Mouse (Mus musculus) left cerebral cortex, postnatal 14 days (tissue): Measurements from ENCODE around the gene Itga9. TPM values are rescaled to one million over a fixed set of nuclear protein-coding genes. Genes with fewer than 3 reads are reported as not detected.

Experiments
- DNase-seq, 2 experiments: peaks; one replicate each; pipeline ENCODE4 v3.0.0; 2021 to 2022; ENCODE audit warnings: low spot score in 2 of 2, mixed read lengths in 1 of 2
- intact Hi-C: fragments of 180-260 bp; cut with DNase I; formaldehyde crosslinking; loops from one replicate; pipeline ENCODE4 v1.15.1; 2025
- total RNA-seq, 2 experiments: library from RNA; stranded (reverse); gene quantifications; 2 replicates each; pipeline ENCODE4 v1.2.3; 2021

Gene Itga9
- total RNA-seq, 2 experiments from 2014 or later: 7.3 to 8.9 TPM

DNA sequence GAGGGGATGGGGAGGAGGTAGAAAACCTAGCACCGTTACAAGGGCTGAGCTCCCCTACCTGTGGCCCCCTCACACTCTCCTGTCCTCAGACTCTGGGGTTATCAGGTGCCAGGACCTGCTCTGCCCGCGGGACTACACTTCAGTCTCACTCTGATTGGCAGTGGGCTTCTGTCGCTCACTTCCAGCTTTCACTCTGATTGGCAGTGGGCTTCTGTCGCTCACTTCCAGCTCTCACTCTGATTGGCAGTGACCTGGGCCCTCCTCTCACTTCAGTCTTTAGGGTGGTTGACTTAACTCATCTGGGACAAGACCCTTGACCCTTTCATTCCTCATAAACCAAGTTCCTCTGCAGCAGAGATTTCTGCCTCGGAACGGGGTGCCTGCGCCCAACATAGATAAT is 226.9 kb downstream of the Itga9 start:
- DNase-seq: no peak
- intact Hi-C loops: no loop called here

GRCm38 (mm10) chr9:118838910-118839667 is 232.6 kb downstream of the Itga9 start:
- no peak for DNase-seq
- intact Hi-C loops: no loop called here

GRCm38 (mm10) chr9:118841247-118841646 is 234.8 kb downstream of the Itga9 start:
- peak; percentile 36 to 68 for DNase-seq
- intact Hi-C loops: no loop called here

- DNase-seq: no peak
- intact Hi-C loops: no loop called here
These were observed 235.5 kb downstream of the Itga9 start for GRCm38 (mm10) chr9:118841907-118842432.

DNA sequence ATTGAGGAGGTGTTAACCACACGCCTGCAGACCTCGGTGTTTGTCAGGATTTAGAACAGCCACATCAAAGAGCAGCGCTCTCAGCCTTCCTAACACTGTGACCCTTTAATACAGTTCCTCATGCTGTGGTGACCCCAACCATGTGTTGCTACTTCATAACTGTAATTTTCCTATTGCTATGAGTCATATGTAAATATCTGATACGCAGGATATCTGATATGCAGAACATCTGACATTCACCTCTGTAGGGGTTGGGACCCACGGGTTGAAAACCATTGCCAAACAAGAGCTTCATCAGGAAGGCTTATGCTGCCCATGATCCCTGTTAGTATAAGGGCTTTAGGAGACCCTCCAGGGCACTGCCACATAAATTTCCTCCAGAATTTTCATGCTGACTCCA is 237.2 kb downstream of the Itga9 start:
- intact Hi-C loops: no loop called here
- DNase-seq: no peak

DNA sequence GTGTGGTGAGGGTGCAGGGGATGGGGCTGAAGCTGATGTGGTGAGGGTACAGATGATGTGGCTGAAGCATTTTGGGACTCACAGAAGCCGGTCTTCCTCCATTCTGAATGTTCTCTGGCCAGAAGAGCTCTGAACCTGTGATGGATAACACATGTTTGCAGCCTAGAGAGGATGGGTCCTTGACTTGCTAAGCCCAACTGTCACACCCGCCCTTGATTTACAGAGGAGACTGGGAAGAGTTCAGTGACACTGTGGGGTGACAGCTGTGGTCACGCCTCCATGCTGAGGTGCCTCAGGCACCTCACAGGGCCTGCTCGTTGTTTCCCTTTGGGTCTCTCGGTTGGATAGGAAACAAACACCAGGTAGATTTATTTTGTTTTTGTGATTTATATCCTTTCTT is 238.5 kb downstream of the Itga9 start:
- intact Hi-C loops: no loop called here
- no peak for DNase-seq

- intact Hi-C loops: no loop called here
- DNase-seq: no peak
These were observed 240.3 kb downstream of the Itga9 start for GRCm38 (mm10) chr9:118846766-118847165.

GRCm38 (mm10) chr9:118856665-118857064 is 250.2 kb downstream of the Itga9 start:
- no peak for DNase-seq
- intact Hi-C loops: no loop called here

DNA sequence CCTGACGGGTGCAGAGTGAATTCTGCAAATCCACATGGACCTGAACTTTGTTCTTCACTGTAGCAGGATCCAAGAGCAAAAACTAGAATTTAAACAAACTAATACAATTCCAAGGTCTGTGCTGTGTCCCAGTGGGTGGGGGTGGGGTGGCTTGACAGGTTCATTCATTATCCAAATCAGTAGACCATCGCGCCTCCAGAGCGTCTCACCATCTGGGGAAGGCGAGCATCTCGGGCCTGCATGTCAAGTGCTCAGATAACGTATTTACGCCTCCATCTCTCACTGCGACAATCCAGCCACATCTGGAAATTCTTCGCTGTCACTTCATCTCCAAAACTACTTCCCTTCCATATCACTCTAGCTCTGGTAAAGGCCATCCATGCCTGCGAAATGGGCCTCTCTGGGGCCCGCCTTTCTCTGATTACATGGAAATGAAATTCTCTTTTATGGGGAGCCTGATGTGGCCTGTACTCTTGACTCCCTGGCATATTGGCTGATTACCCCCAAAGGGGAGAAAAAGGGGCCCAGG is 254.2 kb downstream of the Itga9 start:
- intact Hi-C loops: no loop called here
- no peak for DNase-seq

DNA sequence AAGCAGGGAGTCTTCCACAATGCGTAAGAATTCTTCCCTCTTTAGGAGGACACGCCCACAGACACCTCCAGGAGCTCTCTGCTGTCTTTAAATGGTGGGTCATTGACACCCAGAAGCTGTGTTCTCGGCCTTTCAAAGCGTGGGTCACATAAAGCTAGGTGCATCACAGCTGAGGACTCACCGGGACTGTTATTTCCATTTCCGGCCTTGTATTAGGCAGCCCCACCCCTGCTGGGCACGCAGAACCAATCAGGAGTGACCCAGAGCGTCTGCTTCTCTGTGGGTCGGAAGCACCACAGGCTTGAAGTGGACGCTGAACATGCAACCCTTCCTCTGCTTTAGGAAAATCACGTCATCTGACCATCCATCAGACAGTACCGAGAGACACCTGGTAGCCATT is 255.7 kb downstream of the Itga9 start:
- no peak for DNase-seq
- intact Hi-C loops: no loop called here

DNA sequence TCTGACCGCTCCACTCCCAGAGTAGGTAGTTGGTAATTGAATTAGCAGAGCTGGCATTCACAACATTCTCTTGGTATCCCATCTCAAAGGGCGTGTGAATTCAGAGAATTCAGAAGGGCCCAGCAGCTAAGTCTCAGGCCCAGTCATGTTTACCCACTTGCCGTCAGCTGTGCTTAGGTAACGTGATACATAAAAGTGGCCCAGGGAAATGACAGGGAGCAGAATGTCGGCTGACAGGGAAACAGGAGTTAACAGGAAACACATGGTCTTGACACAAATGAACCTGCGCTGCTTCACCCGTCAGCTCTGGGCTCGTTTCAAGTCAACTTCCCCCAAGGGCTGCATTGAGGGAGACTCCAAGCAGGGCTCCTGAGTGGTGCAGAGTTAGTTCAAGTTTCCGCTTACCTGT is 256.4 kb downstream of the Itga9 start:
- intact Hi-C loops: no loop called here
- DNase-seq: no peak

GRCm38 (mm10) chr9:118863528-118863927 is 257.0 kb downstream of the Itga9 start:
- DNase-seq: no peak
- intact Hi-C loops: no loop called here

GRCm38 (mm10) chr9:118866949-118867348 is 260.5 kb downstream of the Itga9 start:
- DNase-seq: no peak
- intact Hi-C loops: no loop called here

GRCm38 (mm10) chr9:118867851-118868250 is 261.4 kb downstream of the Itga9 start:
- DNase-seq: no peak
- intact Hi-C loops: no loop called here

GRCm38 (mm10) chr9:118871089-118871488 is 264.6 kb downstream of the Itga9 start:
- DNase-seq: peak; percentile 26 to 57
- intact Hi-C loops: loop anchor here (2.0 to 5.0 kb wide), 2 partner anchors 179 to 264 kb away; partner anchors contain the start of gene Itga9

- peak in 1 of 2 experiments; percentile 37 for DNase-seq
- intact Hi-C loops: loop anchor here (5.0 kb wide), 1 partner anchor 181 kb away; no protein-coding TSS in a partner anchor
These were observed 266.5 kb downstream of the Itga9 start for GRCm38 (mm10) chr9:118873031-118873430.

GRCm38 (mm10) chr9:118873596-118873995 is 267.1 kb downstream of the Itga9 start:
- intact Hi-C loops: loop anchor here (5.0 kb wide), 1 partner anchor 181 kb away; no protein-coding TSS in a partner anchor
- DNase-seq: no peak

GRCm38 (mm10) chr9:118875705-118876104 is 269.2 kb downstream of the Itga9 start:
- intact Hi-C loops: no loop called here
- DNase-seq: no peak

DNA sequence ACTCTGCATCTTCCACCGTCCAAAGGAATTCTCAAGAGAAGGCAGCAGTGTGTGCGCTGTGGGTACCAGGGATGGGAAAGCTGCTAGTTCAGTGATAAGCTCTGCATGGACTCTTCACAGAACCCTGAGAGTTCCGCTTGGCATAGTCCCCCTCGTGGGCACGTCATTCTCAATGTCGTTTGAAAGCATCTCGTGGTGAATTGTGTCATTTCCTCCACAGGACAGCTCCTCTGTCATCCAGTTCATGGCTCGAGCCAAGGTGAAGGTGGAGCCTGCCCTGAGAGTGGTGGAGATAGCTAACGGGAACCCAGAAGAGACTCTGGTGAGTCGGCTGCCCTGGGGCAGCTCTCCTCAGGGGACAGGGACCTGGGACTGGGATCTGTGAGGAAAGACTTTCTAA is 270.4 kb downstream of the Itga9 start:
- intact Hi-C loops: no loop called here
- DNase-seq: no peak

- no peak for DNase-seq
- intact Hi-C loops: no loop called here
These were observed 271.0 kb downstream of the Itga9 start for GRCm38 (mm10) chr9:118877365-118878008.
